Mouse (Mus musculus): Measurements from ENCODE around the gene Gm45785. TPM values are rescaled to one million over a fixed set of nuclear protein-coding genes. Genes with fewer than 3 reads are reported as not detected.
"Not testable (repeated sequence)": the region's sequence is repeated elsewhere in the genome, so short reads cannot be mapped to it uniquely, and the experiment has no call there.

Gene Gm45785
- not detected in 2 replicates for polyA plus RNA-seq (2015; fragmentation: Nextera tagmentation; extraction: Ambion mirVana)

GRCm38 (mm10) chr7:140855860-140856784 lies at the start of gene Gm45785:
Gene Gm45785 (minus strand): TSS chr7:140856331.
- Histone ChIP-seq H3K36me3 (peaks cover 55% of the 10 kb centered on the region), H3K4me3 (replicated peaks) (peak within 1 kb of the TSS; percentile 95)

GRCm38 (mm10) chr7:140905642-140906081 lies 49.5 kb upstream of the Gm45785 start:
- no peak overlapping the region for H3K9ac ChIP-seq (replicated peaks)
- H3K4me2 ChIP-seq: no peak overlapping the region
- H3K36me3 ChIP-seq: no peaks in the 10 kb centered on the region
- H3K27ac ChIP-seq (replicated peaks): no peak overlapping the region
- peaks cover 12% of the 10 kb centered on the region for H3K4me1 ChIP-seq
- H3K4me3 ChIP-seq (replicated peaks): no peak overlapping the region
- H3K9me3 ChIP-seq (replicated peaks): no peaks in the 10 kb centered on the region
- WGBS: 91% methylated on average over 2 of the region's 2 CpGs
- no peaks in the 10 kb centered on the region for H3K27me3 ChIP-seq (replicated peaks)
- ATAC-seq (ENCODE audit: low FRiP score): no peak

More at GRCm38 (mm10) chr7:140855860-140856784, at the start of gene Gm45785:
- peak; percentile 77 for ATAC-seq (ENCODE audit: low FRiP score)
- Histone ChIP-seq H3K9ac (replicated peaks) (peak within 1 kb of the TSS; percentile 94), H3K4me2 (peak within 1 kb of the TSS; percentile 95), H3K27ac (replicated peaks) (peak within 1 kb of the TSS; percentile 93), H3K9me3 (replicated peaks) (no peaks in the 10 kb centered on the region), H3K4me1 (peaks cover 38% of the 10 kb centered on the region), H3K27me3 (replicated peaks) (no peaks in the 10 kb centered on the region)
- WGBS: 2% methylated on average over 51 of the region's 51 CpGs

DNA sequence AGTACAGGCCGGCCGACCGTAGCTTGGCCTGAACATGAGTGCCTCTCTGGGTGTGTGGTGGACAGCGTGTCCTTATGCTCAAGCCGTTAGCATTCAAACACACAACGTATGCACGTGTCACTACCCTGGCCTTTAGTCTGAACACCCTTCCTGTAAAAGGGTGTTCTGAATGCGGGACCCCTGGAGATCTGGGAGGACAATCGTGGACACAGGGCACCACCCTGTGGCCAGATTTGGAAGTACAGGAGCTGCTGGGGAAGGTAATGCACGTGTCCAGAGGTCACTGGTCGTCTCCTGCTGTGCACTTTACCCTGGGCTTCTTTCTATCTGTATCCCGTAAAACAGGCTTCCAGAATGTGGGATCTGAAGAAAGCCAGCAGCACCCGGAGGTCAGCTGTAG lies 47.1 kb upstream of the Gm45785 start:
- Histone ChIP-seq H3K27ac (replicated peaks) (no peak overlapping the region), H3K27me3 (replicated peaks) (no peaks in the 10 kb centered on the region), H3K4me2 (no peak overlapping the region), H3K4me1 (peaks cover 7% of the 10 kb centered on the region; the same call in 1 of the 2 replicates), H3K4me3 (replicated peaks) (no peak overlapping the region), H3K36me3 (peaks cover 14% of the 10 kb centered on the region), H3K9ac (replicated peaks) (no peak overlapping the region), H3K9me3 (replicated peaks) (no peaks in the 10 kb centered on the region)
- 24% methylated on average over 13 of the region's 13 CpGs for WGBS
- ATAC-seq (ENCODE audit: low FRiP score): peak; percentile 63

GRCm38 (mm10) chr7:140902036-140902875 lies 46.1 kb upstream of the Gm45785 start:
- 80% methylated on average over 15 of the region's 15 CpGs for WGBS
- H3K36me3 ChIP-seq: peaks cover 23% of the 10 kb centered on the region

GRCm38 (mm10) chr7:140900220-140900619 lies 44.1 kb upstream of the Gm45785 start, which contains the start of gene Cox8b:
Gene Cox8b (minus strand): TSS chr7:140900446.
- Histone ChIP-seq H3K27ac (replicated peaks) (no peak within 1 kb of the TSS), H3K36me3 (peaks cover 39% of the 10 kb centered on the region), H3K9ac (replicated peaks) (no peak within 1 kb of the TSS), H3K27me3 (replicated peaks) (no peaks in the 10 kb centered on the region), H3K9me3 (replicated peaks) (no peaks in the 10 kb centered on the region), H3K4me3 (replicated peaks) (no peak within 1 kb of the TSS), H3K4me2 (no peak within 1 kb of the TSS), H3K4me1 (peaks cover 7% of the 10 kb centered on the region; the same call in 1 of the 2 replicates)
- WGBS: 81% methylated on average over 10 of the region's 10 CpGs
- ATAC-seq (ENCODE audit: low FRiP score): no peak

More at GRCm38 (mm10) chr7:140902036-140902875, 46.1 kb upstream of the Gm45785 start:
- peaks cover 7% of the 10 kb centered on the region; the same call in 1 of the 2 replicates for H3K4me1 ChIP-seq
- no peak for ATAC-seq (ENCODE audit: low FRiP score)
- no peak overlapping the region for H3K9ac ChIP-seq (replicated peaks)
- H3K4me3 ChIP-seq (replicated peaks): no peak overlapping the region
- no peak overlapping the region for H3K27ac ChIP-seq (replicated peaks)
- H3K4me2 ChIP-seq: no peak overlapping the region
- no peaks in the 10 kb centered on the region for H3K9me3 ChIP-seq (replicated peaks)
- no peaks in the 10 kb centered on the region for H3K27me3 ChIP-seq (replicated peaks)

DNA sequence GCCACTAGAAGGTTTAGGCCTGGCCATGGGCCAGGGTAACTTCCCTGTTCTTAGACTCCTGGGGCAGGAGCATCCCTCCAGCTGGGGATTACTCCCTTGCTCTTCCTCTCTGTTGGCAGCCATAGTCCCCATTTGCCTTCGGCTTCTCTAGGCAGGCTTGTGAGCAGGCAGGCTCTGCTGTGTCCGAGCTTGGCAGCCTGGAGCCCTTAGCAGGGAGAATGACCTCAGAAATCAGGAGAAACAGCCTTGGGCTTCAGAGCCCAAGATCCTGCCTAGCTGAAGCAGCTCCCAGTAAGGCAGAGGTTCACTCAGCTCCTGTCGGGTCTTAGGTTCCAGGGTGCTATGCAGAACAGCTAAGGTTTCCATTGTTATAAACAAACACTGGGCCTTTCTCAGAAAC lies 43.0 kb upstream of the Gm45785 start:
- Histone ChIP-seq H3K9me3 (replicated peaks) (no peaks in the 10 kb centered on the region), H3K4me3 (replicated peaks) (no peak overlapping the region), H3K4me2 (no peak overlapping the region), H3K36me3 (peaks cover 48% of the 10 kb centered on the region), H3K27me3 (replicated peaks) (no peaks in the 10 kb centered on the region), H3K4me1 (peaks cover 7% of the 10 kb centered on the region; the same call in 1 of the 2 replicates), H3K27ac (replicated peaks) (no peak overlapping the region; the same call in 1 of the 2 replicates), H3K9ac (replicated peaks) (no peak overlapping the region)
- 79% methylated on average over 3 of the region's 3 CpGs for WGBS
- no peak for ATAC-seq (ENCODE audit: low FRiP score)

GRCm38 (mm10) chr7:140897863-140898262 lies 41.7 kb upstream of the Gm45785 start:
- H3K4me1 ChIP-seq: 0 out of 2 replicates have a peak, but pooled peaks cover under 1% of the 10 kb centered on the region
- H3K9me3 ChIP-seq (replicated peaks): no peaks in the 10 kb centered on the region
- no peak overlapping the region for H3K9ac ChIP-seq (replicated peaks)
- H3K27ac ChIP-seq (replicated peaks): no peak overlapping the region
- no peak overlapping the region for H3K4me2 ChIP-seq
- H3K27me3 ChIP-seq (replicated peaks): no peaks in the 10 kb centered on the region
- H3K4me3 ChIP-seq (replicated peaks): no peak overlapping the region
- WGBS: 93% methylated on average over 7 of the region's 7 CpGs
- no peak for ATAC-seq (ENCODE audit: low FRiP score)
- peaks cover 58% of the 10 kb centered on the region for H3K36me3 ChIP-seq

- Histone ChIP-seq H3K4me2 (no peak overlapping the region), H3K27ac (replicated peaks) (no peak overlapping the region), H3K9me3 (replicated peaks) (no peaks in the 10 kb centered on the region), H3K4me1 (no peaks in the 10 kb centered on the region), H3K4me3 (replicated peaks) (no peak overlapping the region), H3K27me3 (replicated peaks) (no peaks in the 10 kb centered on the region), H3K36me3 (peaks cover 77% of the 10 kb centered on the region), H3K9ac (replicated peaks) (no peak overlapping the region)
- ATAC-seq (ENCODE audit: low FRiP score): no peak
- WGBS: 92% methylated on average over 3 of the region's 3 CpGs
These were observed 38.5 kb upstream of the Gm45785 start for GRCm38 (mm10) chr7:140894611-140895010.

- 93% methylated on average over 7 of the region's 7 CpGs for WGBS
- H3K27ac ChIP-seq (replicated peaks): no peak overlapping the region
- no peak overlapping the region for H3K4me2 ChIP-seq
- H3K4me1 ChIP-seq: no peaks in the 10 kb centered on the region
- no peak overlapping the region for H3K9ac ChIP-seq (replicated peaks)
- ATAC-seq (ENCODE audit: low FRiP score): no peak
- H3K27me3 ChIP-seq (replicated peaks): no peaks in the 10 kb centered on the region
- no peaks in the 10 kb centered on the region for H3K9me3 ChIP-seq (replicated peaks)
- no peak overlapping the region for H3K4me3 ChIP-seq (replicated peaks)
- H3K36me3 ChIP-seq: peaks cover 78% of the 10 kb centered on the region
These were observed 37.9 kb upstream of the Gm45785 start for GRCm38 (mm10) chr7:140894031-140894430.

DNA sequence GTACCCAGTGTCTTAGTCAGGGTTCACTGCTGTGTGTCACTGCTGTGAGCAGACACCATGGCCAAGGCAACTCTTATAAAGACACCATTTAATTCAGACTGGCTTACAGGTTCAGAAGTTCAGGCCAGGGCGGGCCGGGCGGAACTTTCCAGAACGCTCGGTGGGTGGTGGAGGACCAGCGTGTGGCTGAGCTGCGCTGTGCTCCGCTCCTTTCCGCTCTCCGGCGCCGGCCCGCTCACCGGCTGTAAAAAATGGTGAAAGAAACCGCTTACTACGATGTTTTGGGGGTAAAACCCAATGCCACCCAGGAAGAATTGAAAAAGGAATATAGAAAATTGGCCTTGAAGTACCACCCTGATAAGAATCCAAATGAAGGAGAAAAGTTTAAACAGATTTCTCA lies 34.5 kb upstream of the Gm45785 start:
- H3K27ac ChIP-seq (replicated peaks); H3K4me1 ChIP-seq; ATAC-seq (ENCODE audit: low FRiP score); H3K27me3 ChIP-seq (replicated peaks); H3K4me3 ChIP-seq (replicated peaks); H3K9me3 ChIP-seq (replicated peaks); H3K4me2 ChIP-seq; H3K9ac ChIP-seq (replicated peaks): not testable (repeated sequence)
- peaks cover 79% of the 10 kb centered on the region for H3K36me3 ChIP-seq
- 97% methylated on average over 16 of the region's 16 CpGs for WGBS

- no peaks in the 10 kb centered on the region for H3K27me3 ChIP-seq (replicated peaks)
- H3K4me2 ChIP-seq: peak overlapping the region; percentile 74
- peaks cover 26% of the 10 kb centered on the region for H3K4me1 ChIP-seq
- no peaks in the 10 kb centered on the region for H3K9me3 ChIP-seq (replicated peaks)
- under 1% methylated on average over 12 of the region's 12 CpGs for WGBS
- H3K4me3 ChIP-seq (replicated peaks): peak overlapping the region; percentile 75
- peak overlapping the region; percentile 72 for H3K9ac ChIP-seq (replicated peaks)
- H3K27ac ChIP-seq (replicated peaks): peak overlapping the region; percentile 90
- H3K36me3 ChIP-seq: peaks cover 19% of the 10 kb centered on the region
- ATAC-seq (ENCODE audit: low FRiP score): peak; percentile 69; the same call in 1 of the 2 replicates
These were observed 26.3 kb upstream of the Gm45785 start for GRCm38 (mm10) chr7:140882469-140882803.
